Mouse (Mus musculus) brain, embryonic 14.5 days (tissue): Measurements from ENCODE around the gene Rgs19.

Experiments
- CTCF ChIP-seq: fragments of 200-500 bp; IDR thresholded peaks from 2 replicates; pipeline ENCODE4 v1.5.1; 2012; ENCODE audit warnings: inconsistent platforms, mild to moderate bottlenecking, moderate library complexity, borderline replicate concordance; ENCODE audit not compliant: insufficient read depth, insufficient read length; ENCODE audit errors: extremely low read depth
- POLR2A ChIP-seq: fragments of 200-500 bp; IDR thresholded peaks from 2 replicates; pipeline ENCODE4 v1.6.1; 2012; ENCODE audit warnings: mild to moderate bottlenecking, inconsistent platforms, borderline replicate concordance; ENCODE audit not compliant: poor library complexity, insufficient read depth, insufficient read length, severe bottlenecking; ENCODE audit errors: extremely low read depth

DNA sequence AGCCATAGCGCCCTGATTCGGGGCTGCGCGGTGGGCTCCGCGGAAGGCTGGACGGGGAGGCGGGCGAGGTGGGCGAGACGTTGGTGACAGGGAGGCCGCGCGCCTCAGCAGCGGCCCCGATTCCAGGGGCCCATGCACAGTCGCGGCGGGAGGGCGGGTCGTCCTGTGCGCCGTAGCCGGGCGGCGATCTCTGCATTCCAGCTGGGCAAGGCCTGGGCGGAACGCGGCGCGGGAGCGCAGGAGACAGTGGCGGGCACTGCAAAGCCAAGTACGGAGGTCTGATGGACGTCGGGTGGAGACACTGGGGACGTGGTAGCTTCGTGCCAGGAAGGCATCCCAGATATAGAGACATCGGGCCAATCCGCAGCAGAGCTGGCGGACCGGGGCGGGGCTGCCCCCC is 22.5 kb downstream of the Rgs19 start, which contains the start of gene Sox18:
- TF ChIP-seq CTCF (no peak), POLR2A (no peak)
